Mouse (Mus musculus) bone marrow macrophage, adult 2 months (primary cell): ENCODE results near the gene Thbs2. TPM values are rescaled to one million over a fixed set of nuclear protein-coding genes. Genes with fewer than 3 reads are reported as not detected.

ENCODE experiments used
- H3K27ac ChIP-seq: 2 replicates; pipeline ENCODE4 v1.5.1; 2012; ENCODE audit warnings: low read depth, low read length; ENCODE audit not compliant: insufficient read depth
- H3K4me1 ChIP-seq: 2 replicates; pipeline ENCODE4 v1.6.1; 2012; ENCODE audit warnings: low read length; ENCODE audit not compliant: control insufficient read depth, insufficient read depth
- H3K4me3 ChIP-seq: 2 replicates; pipeline ENCODE4 v1.5.1; 2012; ENCODE audit warnings: mild to moderate bottlenecking, low read length, moderate library complexity; ENCODE audit not compliant: insufficient read depth
- CTCF ChIP-seq: IDR thresholded peaks from 2 replicates; pipeline ENCODE4 v1.5.1; 2012; ENCODE audit warnings: low read depth, mild to moderate bottlenecking, low read length, moderate library complexity
- POLR2A ChIP-seq: IDR thresholded peaks from 2 replicates; pipeline ENCODE4 v1.6.1; 2012; ENCODE audit warnings: mild to moderate bottlenecking, low read depth, low read length, borderline replicate concordance
- polyA plus RNA-seq: library from polyadenylated mRNA; stranded (reverse); fragments of >200 nt; gene quantifications from 2 replicates; pipeline ENCODE4 v1.2.4, GENCODE M21; 2012; ENCODE audit not compliant: missing spikeins, insufficient read depth, insufficient read length

Gene Thbs2
- polyA plus RNA-seq, 1 experiment: 0.76 TPM

DNA sequence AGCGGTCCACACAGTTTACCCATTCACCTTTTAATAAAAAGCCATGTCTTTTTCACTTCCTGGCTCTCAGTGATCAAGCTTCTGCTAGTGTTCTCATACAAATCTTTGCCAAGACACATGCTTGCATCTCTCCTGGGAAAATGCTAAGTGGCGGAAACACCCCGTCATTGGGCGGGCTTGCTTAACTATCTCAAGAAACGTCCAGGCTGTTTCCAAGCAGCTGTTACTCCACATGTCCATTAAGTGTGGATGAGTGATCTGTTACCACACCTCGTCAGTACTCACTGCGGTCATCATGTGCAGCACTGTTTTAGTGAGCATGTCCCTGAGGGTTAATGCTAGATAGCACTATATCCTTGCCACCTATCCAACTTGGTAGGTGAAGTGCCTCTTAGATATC is 26.2 kb upstream of the Thbs2 start:
- H3K27ac ChIP-seq: no peak overlapping the region
- H3K4me3 ChIP-seq: no peak overlapping the region
- H3K4me1 ChIP-seq: peaks cover 7% of the 10 kb centered on the region
- no peak for TF ChIP-seq POLR2A
- TF ChIP-seq CTCF: no peak

DNA sequence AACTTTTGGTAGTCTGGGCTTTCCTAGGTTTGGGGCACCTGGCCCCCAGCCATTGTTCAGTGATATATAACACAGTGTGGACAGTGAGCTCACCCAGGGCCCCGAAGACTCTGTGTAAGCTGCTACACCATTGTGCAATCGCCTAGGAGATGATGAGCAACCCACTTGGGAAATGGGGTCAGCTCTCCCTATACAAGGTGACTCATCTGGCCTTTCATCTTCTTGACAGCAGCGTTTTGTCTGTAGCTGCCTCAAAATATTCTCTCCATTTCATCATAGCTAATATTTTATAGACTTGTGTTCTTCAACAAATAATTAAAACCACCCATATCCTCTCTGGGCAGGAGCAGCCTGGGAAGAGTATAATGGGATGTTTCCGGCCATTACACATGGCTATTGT is 24.8 kb upstream of the Thbs2 start:
- TF ChIP-seq CTCF (no peak), POLR2A (no peak)
- H3K27ac ChIP-seq: no peak overlapping the region

DNA sequence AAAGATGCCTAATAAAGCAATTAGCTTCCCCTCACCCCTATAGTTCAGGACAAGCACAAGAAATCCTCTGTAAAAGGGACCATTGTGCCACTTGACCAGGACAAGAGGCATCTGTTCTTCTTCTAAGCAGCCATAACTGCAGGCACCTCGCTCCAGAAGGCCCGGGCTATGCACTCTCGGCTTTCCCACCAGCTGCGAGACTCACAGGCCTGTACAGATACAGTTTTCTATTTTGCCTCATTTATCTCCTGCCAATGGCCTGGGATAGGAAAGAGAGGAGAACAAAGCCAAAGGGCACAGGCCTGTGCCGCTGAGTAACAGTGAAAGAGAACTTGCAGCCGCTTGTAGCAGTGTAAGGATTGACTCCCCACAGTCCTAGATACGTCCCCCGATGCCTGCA is 20.7 kb upstream of the Thbs2 start:
- peaks cover 7% of the 10 kb centered on the region for H3K4me1 ChIP-seq
- H3K27ac ChIP-seq: no peak overlapping the region
- H3K4me3 ChIP-seq: no peak overlapping the region
- TF ChIP-seq CTCF (no peak), POLR2A (no peak)

More for the DNA sequence above, 24.8 kb upstream of the Thbs2 start:
- Histone ChIP-seq H3K4me1 (peaks cover 7% of the 10 kb centered on the region), H3K4me3 (no peak overlapping the region)

DNA sequence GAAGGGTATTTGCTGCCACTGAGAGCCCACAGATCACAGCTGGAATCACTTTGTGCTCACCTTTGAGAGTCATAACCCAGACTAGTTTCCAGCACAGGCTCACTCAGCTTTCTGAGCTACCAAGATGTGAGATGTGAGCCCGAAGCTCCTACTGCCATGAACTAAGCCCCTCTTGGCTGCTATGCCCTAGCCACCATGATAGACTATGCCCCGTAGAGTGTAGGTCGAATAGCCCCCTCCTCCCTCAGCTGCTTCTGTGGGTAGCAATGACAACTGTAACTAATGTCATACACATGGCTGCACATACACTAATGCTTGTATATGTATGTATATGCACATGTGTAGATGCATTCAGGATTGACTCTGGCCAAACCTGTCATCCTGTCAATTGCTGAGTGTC is 20.3 kb upstream of the Thbs2 start:
- no peak overlapping the region for H3K27ac ChIP-seq
- peaks cover 7% of the 10 kb centered on the region for H3K4me1 ChIP-seq
- H3K4me3 ChIP-seq: no peak overlapping the region
- TF ChIP-seq POLR2A (no peak), CTCF (no peak)

DNA sequence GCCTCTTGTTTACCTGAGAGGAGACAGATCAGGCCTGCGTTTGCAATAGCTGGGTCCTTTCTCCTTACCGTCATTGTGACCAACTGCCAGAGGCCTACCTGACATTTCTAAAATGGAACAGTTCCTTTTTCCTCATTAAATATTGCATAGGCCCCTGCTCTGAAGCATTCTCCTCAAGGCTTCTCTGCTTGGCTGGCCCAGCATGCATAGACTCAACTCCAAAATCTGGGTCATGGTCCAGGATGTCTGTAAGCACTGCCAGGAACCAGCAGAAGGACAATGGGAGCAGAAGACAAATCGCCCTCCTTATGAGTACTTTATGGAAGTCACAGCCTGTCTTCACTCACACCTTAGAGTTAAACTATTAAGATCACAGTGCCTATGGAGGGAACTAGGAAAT is 17.7 kb upstream of the Thbs2 start:
- no peak overlapping the region for H3K27ac ChIP-seq
- H3K4me1 ChIP-seq: no peaks in the 10 kb centered on the region
- TF ChIP-seq CTCF (no peak), POLR2A (no peak)
- H3K4me3 ChIP-seq: no peak overlapping the region

DNA sequence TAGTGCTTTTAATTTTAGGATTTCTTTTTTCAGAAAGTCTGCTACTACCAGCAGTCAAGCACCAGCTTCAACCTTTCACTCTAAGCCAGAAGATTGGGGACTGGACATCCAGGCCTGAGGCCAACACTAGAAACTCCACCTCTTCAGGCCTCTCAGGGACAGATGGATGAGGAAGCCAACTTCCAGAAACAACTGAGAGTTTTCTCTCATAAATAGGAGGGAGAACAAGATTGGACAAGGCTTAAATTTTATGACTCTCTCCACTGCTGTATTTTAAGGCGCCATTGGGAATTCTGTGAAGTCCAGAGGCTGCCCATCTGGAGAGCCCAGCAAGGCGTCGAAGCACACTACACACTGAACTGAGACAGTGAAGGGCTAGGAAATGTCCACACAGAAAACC is 17.0 kb upstream of the Thbs2 start:
- Histone ChIP-seq H3K27ac (no peak overlapping the region), H3K4me3 (no peak overlapping the region), H3K4me1 (no peaks in the 10 kb centered on the region)
- TF ChIP-seq POLR2A (no peak), CTCF (no peak)

DNA sequence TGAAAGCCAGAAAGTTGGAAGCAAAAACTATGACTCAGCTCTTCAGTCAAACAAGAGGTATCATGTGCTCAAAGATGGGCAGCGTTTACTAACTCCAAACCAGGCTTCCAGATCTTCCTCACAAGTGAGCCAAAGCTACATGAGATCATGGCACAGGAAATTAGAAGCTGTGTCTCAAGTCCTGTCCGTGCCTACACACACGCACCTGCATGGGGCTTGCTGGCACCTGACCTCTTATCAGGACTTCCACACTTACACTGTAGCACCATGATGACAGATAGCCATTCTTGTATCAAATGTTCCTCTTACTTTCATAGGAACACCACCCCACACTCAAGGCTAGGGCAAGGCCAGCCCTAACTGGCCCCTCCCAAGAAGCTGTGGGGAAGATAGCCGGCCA is 12.0 kb upstream of the Thbs2 start:
- TF ChIP-seq CTCF: no peak
- TF ChIP-seq POLR2A: no peak
- no peaks in the 10 kb centered on the region for H3K4me1 ChIP-seq
- no peak overlapping the region for H3K27ac ChIP-seq
- H3K4me3 ChIP-seq: no peak overlapping the region

DNA sequence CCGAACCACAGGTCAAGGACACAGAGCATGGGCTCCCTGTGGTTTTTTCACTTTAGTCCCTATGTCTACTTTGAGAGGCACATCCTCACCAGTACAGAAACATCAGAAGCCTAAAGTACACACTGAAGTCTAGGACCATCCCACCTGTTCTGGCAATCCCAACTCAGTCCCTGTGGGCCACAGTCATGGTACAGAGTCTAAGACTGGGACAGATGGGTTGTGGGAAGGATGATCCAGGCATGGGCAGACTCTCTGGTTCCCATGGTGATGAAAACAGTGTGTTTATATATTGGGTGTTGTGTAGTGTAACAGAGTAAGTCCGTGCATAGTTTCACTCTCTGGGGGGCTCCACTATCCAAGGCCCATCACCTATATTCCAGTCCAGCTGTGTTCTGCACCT is 11.4 kb upstream of the Thbs2 start:
- no peak overlapping the region for H3K27ac ChIP-seq
- TF ChIP-seq POLR2A (no peak), CTCF (no peak)
- no peak overlapping the region for H3K4me3 ChIP-seq
- H3K4me1 ChIP-seq: no peaks in the 10 kb centered on the region

DNA sequence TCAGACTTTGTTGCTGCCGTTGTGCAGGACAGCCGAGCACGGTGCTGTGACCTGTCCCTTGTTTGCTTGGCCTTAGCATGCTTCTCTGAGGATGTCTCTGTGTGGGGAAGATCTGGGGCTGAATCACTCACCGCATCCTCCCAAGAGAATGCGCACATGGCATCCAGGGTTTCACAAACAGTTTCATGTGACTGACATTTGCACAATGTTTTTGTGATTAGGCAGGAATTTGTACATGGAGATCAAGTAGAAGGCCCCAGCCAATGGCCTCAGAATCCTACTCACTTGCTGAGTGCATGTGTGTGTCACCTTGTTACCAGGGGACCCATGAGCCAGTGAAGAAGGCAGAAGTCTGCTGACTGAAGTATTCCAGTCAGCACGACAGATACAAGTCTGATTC is 9.7 kb upstream of the Thbs2 start:
- TF ChIP-seq POLR2A (no peak), CTCF (no peak)
- no peak overlapping the region for H3K27ac ChIP-seq

DNA sequence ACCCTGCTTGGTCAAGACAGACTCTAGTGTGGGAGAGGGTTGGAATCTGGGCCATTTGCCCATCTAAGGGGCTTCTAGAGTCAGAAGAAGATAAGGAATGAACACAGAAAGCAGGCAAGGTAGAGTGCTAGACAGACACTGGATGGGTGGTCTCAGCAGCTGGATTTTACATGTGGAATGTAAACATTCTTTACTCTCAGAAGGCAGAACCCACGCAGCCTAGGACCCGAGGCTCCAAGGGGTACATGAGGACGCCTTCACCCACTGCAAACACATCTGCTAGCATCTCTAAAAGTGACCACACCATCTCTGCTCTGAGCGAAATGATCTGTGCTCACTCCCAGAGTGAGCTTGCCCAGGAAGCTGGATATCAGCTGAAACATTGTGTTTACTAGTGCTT is 9.2 kb upstream of the Thbs2 start:
- Histone ChIP-seq H3K27ac (no peak overlapping the region), H3K4me3 (no peak overlapping the region), H3K4me1 (no peaks in the 10 kb centered on the region)
- no peak for TF ChIP-seq CTCF
- no peak for TF ChIP-seq POLR2A

More for the DNA sequence above, 9.7 kb upstream of the Thbs2 start:
- H3K4me3 ChIP-seq: no peak overlapping the region
- H3K4me1 ChIP-seq: no peaks in the 10 kb centered on the region

DNA sequence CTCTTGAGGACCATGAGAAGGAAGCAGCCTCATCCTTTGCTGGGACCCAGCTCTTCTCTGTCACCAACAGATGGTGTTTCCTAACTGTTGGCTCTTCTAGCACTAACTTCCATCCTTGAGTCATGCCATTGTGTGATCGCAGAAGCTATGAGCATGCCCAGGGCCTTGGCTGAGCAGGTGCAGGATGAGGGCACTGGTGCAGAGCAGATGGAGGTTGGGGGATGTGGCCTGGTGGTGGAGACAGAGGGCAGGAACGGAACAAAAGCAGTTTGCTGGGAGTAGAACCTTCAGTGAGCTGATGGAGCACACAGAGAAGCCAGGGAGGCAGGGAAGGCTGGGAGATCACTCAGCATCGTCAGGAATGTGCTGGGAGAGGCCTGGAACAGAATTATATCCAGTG is 8.7 kb upstream of the Thbs2 start:
- Histone ChIP-seq H3K4me1 (no peaks in the 10 kb centered on the region), H3K27ac (no peak overlapping the region), H3K4me3 (no peak overlapping the region)
- TF ChIP-seq CTCF: no peak
- no peak for TF ChIP-seq POLR2A
